Mouse (Mus musculus) lung, postnatal 36 days (tissue): ENCODE measurements around the gene Commd6.
"Not testable (repeated sequence)": the region's sequence is repeated elsewhere in the genome, so short reads cannot be mapped to it uniquely, and the experiment has no call there.

Source experiments
- DNase-seq: peaks from one replicate; pipeline ENCODE4 v3.0.0; 2022; ENCODE audit warnings: mixed read lengths

Commd6 gene

GRCm38 (mm10) chr14:101608519-101609368, 31.7 kb downstream of the Commd6 start, which contains the start of gene Tbc1d4:
Gene Tbc1d4, minus strand, starts transcription at chr14:101609191.
- peak; percentile 88 for DNase-seq

GRCm38 (mm10) chr14:101607631-101608518, 32.6 kb downstream of the Commd6 start:
- no peak for DNase-seq

GRCm38 (mm10) chr14:101605843-101606242, 34.6 kb downstream of the Commd6 start:
- no peak for DNase-seq

GRCm38 (mm10) chr14:101602851-101603250, 37.6 kb downstream of the Commd6 start:
- no peak for DNase-seq

- DNase-seq = no peak
Measured at GRCm38 (mm10) chr14:101597096-101597715, 43.3 kb downstream of the Commd6 start.

GRCm38 (mm10) chr14:101596691-101597090, 43.8 kb downstream of the Commd6 start:
- DNase-seq = no peak

- no peak for DNase-seq
Measured at GRCm38 (mm10) chr14:101595301-101596080, 45.0 kb downstream of the Commd6 start.

- DNase-seq = no peak
Measured at GRCm38 (mm10) chr14:101594001-101594400, 46.5 kb downstream of the Commd6 start.

GRCm38 (mm10) chr14:101593340-101593739, 47.1 kb downstream of the Commd6 start:
- DNase-seq = no peak

- DNase-seq = no peak
Measured at GRCm38 (mm10) chr14:101591101-101591500, 49.4 kb downstream of the Commd6 start.

GRCm38 (mm10) chr14:101588209-101588991, 52.1 kb downstream of the Commd6 start:
- not testable (repeated sequence) for DNase-seq

- not testable (repeated sequence) for DNase-seq
Measured at GRCm38 (mm10) chr14:101587366-101588040, 53.0 kb downstream of the Commd6 start.

GRCm38 (mm10) chr14:101586096-101586495, 54.4 kb downstream of the Commd6 start:
- no peak for DNase-seq
